Mouse (Mus musculus) neural tube, embryonic 14.5 days (tissue): Measurements from ENCODE around the gene Fuca1. TPM values are rescaled to one million over a fixed set of nuclear protein-coding genes. Genes with fewer than 3 reads are reported as not detected.

Experiments
- ATAC-seq: fragments of 200-750 bp; cut with Nextera tagmentation; 2 replicates; pipeline ENCODE4 v1.8.0; 2017; ENCODE audit warnings: low read depth, mild to moderate bottlenecking, moderate TSS enrichment, moderate library complexity
- H3K27ac ChIP-seq: fragments of 300-500 bp; sonication (generic); 2 replicates; pipeline ENCODE4 v1.5.1; 2014; ENCODE audit warnings: low read depth, mild to moderate bottlenecking, control low read depth, low read length, moderate library complexity, mixed read lengths
- H3K27me3 ChIP-seq: fragments of 300-500 bp; sonication (generic); 2 replicates; pipeline ENCODE4 v1.6.1; 2014; ENCODE audit warnings: low read length; ENCODE audit not compliant: control insufficient read depth, insufficient read depth
- H3K36me3 ChIP-seq: fragments of 300-500 bp; sonication (generic); 2 replicates; pipeline ENCODE4 v1.6.1; 2014; ENCODE audit warnings: low read length, mixed read lengths; ENCODE audit not compliant: control insufficient read depth, insufficient read depth
- H3K4me1 ChIP-seq: fragments of 300-500 bp; sonication (generic); 2 replicates; pipeline ENCODE4 v1.6.1; 2014; ENCODE audit warnings: low read length; ENCODE audit not compliant: control insufficient read depth, insufficient read depth
- H3K4me2 ChIP-seq: fragments of 300-500 bp; sonication (generic); 2 replicates; pipeline ENCODE4 v1.6.1; 2014; ENCODE audit warnings: mild to moderate bottlenecking, low read depth, low read length, control low read depth
- H3K4me3 ChIP-seq: fragments of 300-500 bp; sonication (generic); 2 replicates; pipeline ENCODE4 v1.5.1; 2014; ENCODE audit warnings: low read depth, low read length, control low read depth, mixed read lengths
- H3K9ac ChIP-seq: fragments of 300-500 bp; sonication (generic); replicated peaks from 2 replicates; pipeline ENCODE4 v1.6.1; 2014; ENCODE audit warnings: low read depth, mild to moderate bottlenecking, control low read depth, low read length, mixed read lengths
- H3K9me3 ChIP-seq: fragments of 300-500 bp; sonication (generic); 2 replicates; pipeline ENCODE4 v1.6.1; 2016; ENCODE audit warnings: low read length; ENCODE audit not compliant: control insufficient read depth
- WGBS: fragments of 180-500 bp; shearing (Covaris S2); extraction: QIAGEN DNeasy Blood & Tissue Kit; methylation state at CpG from one replicate; pipeline ENCODE4 v1.1.7; 2014; 5-methylcytosine and 5-hydroxymethylcytosine counted together
- polyA plus RNA-seq: library from polyadenylated mRNA; unstranded; fragments of >200 nt; fragmentation: Nextera tagmentation; extraction: Ambion mirVana; gene quantifications from 2 replicates; pipeline ENCODE4 v1.2.1, GENCODE M21; 2014

Fuca1 gene
- polyA plus RNA-seq, 1 experiment from 2014 or later = 70.6 TPM

DNA sequence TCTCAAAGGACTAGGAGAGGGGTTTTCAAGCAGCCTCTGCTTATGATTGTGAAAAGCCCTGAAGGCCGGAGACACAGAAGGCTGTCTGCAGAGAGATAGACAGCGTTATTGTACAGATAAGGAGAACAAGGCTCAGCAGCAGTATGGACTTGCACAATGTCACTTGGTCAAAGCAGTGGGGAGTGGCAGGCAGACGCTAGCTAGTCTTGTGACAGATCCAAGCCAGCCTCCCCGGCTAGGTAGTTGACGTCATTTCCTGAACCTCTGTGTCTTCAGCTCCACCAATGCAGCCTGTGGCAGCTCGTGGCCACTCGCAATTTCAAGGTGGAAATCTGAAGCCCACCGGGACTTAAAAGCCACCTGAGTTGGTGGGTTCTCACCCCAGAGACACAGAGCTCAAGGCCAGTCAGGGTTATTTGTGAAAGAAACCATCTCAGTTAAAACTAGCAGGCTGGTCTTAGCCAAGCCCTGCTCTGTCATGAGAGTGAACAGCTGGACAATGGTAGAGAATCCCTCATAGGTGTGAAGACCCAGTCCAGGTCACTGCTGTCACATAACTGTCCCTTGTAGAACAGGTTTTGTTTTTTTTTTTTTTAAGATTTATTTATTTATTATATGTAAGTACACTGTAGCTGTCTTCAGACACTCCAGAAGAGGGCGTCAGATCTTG, 22.0 kb upstream of the Fuca1 start:
- H3K36me3 ChIP-seq = no peaks in the 10 kb centered on the region
- no peaks in the 10 kb centered on the region for H3K9me3 ChIP-seq
- ATAC-seq = no peak
- H3K4me2 ChIP-seq = no peak overlapping the region
- no peaks in the 10 kb centered on the region for H3K4me1 ChIP-seq
- 88% methylated on average over 8 of the region's 9 CpGs for WGBS
- H3K9ac ChIP-seq = no peak overlapping the region
- no peak overlapping the region for H3K4me3 ChIP-seq
- H3K27ac ChIP-seq = no peak overlapping the region
- H3K27me3 ChIP-seq = no peaks in the 10 kb centered on the region

DNA sequence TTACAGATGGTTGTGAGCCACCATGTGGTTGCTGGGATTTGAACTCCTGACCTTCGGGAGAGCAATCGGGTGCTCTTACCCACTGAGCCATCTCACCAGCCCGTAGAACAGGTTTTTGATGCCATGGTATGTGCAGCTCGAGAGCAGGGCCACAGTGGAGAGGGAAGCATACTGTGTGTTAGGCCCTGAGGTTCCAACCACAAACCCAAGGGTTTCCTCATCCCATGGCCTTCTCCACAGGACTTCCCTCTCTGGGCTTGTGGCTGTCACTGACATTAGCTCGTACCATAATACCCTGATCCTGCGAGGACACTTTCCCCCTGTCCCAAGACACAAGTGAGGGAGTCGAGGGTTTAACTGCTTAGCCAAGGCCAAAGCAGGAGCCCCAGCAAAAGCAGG, 21.5 kb upstream of the Fuca1 start:
- no peak for ATAC-seq
- no peaks in the 10 kb centered on the region for H3K27me3 ChIP-seq
- no peaks in the 10 kb centered on the region for H3K36me3 ChIP-seq
- WGBS = 90% methylated on average over 7 of the region's 7 CpGs
- H3K9ac ChIP-seq = no peak overlapping the region
- H3K27ac ChIP-seq = no peak overlapping the region
- H3K4me3 ChIP-seq = no peak overlapping the region
- H3K4me2 ChIP-seq = no peak overlapping the region
- no peaks in the 10 kb centered on the region for H3K9me3 ChIP-seq
- H3K4me1 ChIP-seq = no peaks in the 10 kb centered on the region

DNA sequence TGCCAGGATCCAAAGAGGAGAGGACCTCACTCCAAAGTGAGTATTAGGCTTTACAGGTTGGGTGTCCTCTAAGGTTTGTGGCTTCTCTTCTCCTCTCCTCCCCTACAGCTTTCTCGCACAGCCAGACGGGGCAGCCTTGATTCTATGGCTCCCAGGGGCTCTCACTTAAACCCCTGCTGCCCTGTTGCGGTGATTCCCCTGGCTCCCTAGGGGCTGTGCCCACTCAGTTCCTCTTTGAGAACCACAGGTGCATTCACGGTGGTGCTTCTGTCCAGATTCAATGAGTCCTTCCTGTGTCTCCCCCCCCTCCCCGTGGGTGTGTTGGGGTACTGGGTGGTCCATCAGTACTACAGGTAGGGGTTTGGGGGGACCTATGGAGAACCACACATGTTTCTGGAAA, 20.5 kb upstream of the Fuca1 start:
- WGBS = 78% methylated on average over 5 of the region's 5 CpGs
- H3K27me3 ChIP-seq = no peaks in the 10 kb centered on the region

GRCm38 (mm10) chr4:135902606-135903242, 17.8 kb upstream of the Fuca1 start:
- ATAC-seq = no peak
- Histone ChIP-seq H3K36me3 (no peaks in the 10 kb centered on the region), H3K4me3 (no peak overlapping the region), H3K27me3 (no peaks in the 10 kb centered on the region), H3K9ac (no peak overlapping the region), H3K9me3 (no peaks in the 10 kb centered on the region), H3K27ac (no peak overlapping the region), H3K4me2 (no peak overlapping the region), H3K4me1 (no peaks in the 10 kb centered on the region)
- WGBS = 90% methylated on average over 4 of the region's 4 CpGs

More for the DNA sequence above, 20.5 kb upstream of the Fuca1 start:
- no peak overlapping the region for H3K4me2 ChIP-seq
- no peaks in the 10 kb centered on the region for H3K4me1 ChIP-seq
- no peak overlapping the region for H3K9ac ChIP-seq
- ATAC-seq = no peak
- no peaks in the 10 kb centered on the region for H3K36me3 ChIP-seq
- no peak overlapping the region for H3K4me3 ChIP-seq
- H3K27ac ChIP-seq = no peak overlapping the region
- no peaks in the 10 kb centered on the region for H3K9me3 ChIP-seq

GRCm38 (mm10) chr4:135904810-135905209, 15.7 kb upstream of the Fuca1 start:
- H3K27me3 ChIP-seq = no peaks in the 10 kb centered on the region
- H3K9ac ChIP-seq = no peak overlapping the region
- no peak overlapping the region for H3K27ac ChIP-seq
- no peaks in the 10 kb centered on the region for H3K4me1 ChIP-seq
- ATAC-seq = no peak
- no peaks in the 10 kb centered on the region for H3K36me3 ChIP-seq
- H3K9me3 ChIP-seq = no peaks in the 10 kb centered on the region
- WGBS = 64% methylated on average over 1 of the region's 1 CpGs
- H3K4me2 ChIP-seq = no peak overlapping the region
- no peak overlapping the region for H3K4me3 ChIP-seq

DNA sequence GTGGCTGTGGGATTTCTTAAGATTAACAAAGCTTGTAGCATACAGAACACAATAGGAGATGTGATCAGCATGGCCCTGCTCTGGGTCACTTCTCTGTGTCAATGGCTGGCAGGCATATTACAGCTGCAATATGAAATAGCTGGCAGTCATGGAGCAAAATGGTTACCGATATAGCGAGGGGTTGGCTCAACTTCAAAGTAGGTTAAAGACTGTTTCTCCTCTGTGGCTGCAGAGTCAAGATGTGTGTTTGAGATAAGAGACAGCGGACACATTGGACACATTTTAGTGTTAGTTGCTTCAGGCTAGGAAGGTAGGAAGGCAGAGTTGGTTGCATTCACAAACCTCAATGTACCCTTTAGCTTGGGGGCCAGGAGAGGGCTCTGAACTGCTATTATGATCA, 13.9 kb upstream of the Fuca1 start:
- WGBS = 90% methylated on average over 3 of the region's 3 CpGs
- Histone ChIP-seq H3K4me3 (no peak overlapping the region), H3K4me1 (no peaks in the 10 kb centered on the region), H3K9ac (no peak overlapping the region), H3K36me3 (no peaks in the 10 kb centered on the region), H3K27me3 (no peaks in the 10 kb centered on the region), H3K4me2 (no peak overlapping the region), H3K27ac (no peak overlapping the region), H3K9me3 (no peaks in the 10 kb centered on the region)
- no peak for ATAC-seq

GRCm38 (mm10) chr4:135909326-135910066, 11.0 kb upstream of the Fuca1 start:
- H3K36me3 ChIP-seq = no peaks in the 10 kb centered on the region
- no peak overlapping the region for H3K4me2 ChIP-seq
- no peaks in the 10 kb centered on the region for H3K27me3 ChIP-seq
- H3K27ac ChIP-seq = no peak overlapping the region
- H3K4me1 ChIP-seq = no peaks in the 10 kb centered on the region
- ATAC-seq = no peak
- H3K9ac ChIP-seq = no peak overlapping the region
- WGBS = 83% methylated on average over 13 of the region's 13 CpGs
- H3K9me3 ChIP-seq = no peaks in the 10 kb centered on the region
- no peak overlapping the region for H3K4me3 ChIP-seq

- Histone ChIP-seq H3K36me3 (no peaks in the 10 kb centered on the region), H3K9ac (no peak overlapping the region), H3K4me2 (no peak overlapping the region), H3K4me1 (no peaks in the 10 kb centered on the region), H3K27ac (no peak overlapping the region), H3K27me3 (no peaks in the 10 kb centered on the region), H3K9me3 (no peaks in the 10 kb centered on the region), H3K4me3 (no peak overlapping the region)
- 76% methylated on average over 7 of the region's 7 CpGs for WGBS
- ATAC-seq = no peak
Measured at GRCm38 (mm10) chr4:135911531-135911930, 9.0 kb upstream of the Fuca1 start.

- H3K36me3 ChIP-seq = no peaks in the 10 kb centered on the region
- H3K9me3 ChIP-seq = no peaks in the 10 kb centered on the region
- H3K27me3 ChIP-seq = no peaks in the 10 kb centered on the region
- no peaks in the 10 kb centered on the region for H3K4me1 ChIP-seq
- H3K9ac ChIP-seq = no peak overlapping the region
- no peak overlapping the region for H3K4me2 ChIP-seq
- no peak overlapping the region for H3K4me3 ChIP-seq
- WGBS = 45% methylated on average over 3 of the region's 3 CpGs
- no peak for ATAC-seq
- no peak overlapping the region for H3K27ac ChIP-seq
Measured at GRCm38 (mm10) chr4:135912164-135912563, 8.4 kb upstream of the Fuca1 start.
